Mouse (Mus musculus): ENCODE results near the gene Brpf3. TPM values are rescaled to one million over a fixed set of nuclear protein-coding genes. Genes with fewer than 3 reads are reported as not detected.

Brpf3 gene
- total and polyA plus RNA-seq, 2 experiments from 2014 or later, result 2.7 to 27.8 TPM

DNA sequence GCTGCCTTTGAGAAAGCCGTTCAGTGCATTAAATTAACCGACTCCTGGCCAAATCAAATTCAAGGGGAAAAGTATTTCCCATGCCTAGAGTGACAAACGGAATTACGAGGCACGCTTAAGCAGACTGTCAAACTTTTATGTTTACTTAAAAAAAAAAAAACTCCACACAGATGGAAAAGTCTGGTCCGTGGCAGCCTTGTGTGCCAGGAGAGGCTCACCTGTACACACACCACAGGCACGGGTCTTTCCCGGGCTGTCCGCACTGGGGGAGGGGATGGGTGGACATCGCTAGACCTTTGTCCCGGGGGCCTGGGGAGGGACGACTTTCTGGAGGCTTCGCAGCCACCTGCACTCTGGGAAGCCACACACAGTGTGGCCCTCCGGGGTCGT, 614 bp upstream of the Brpf3 start:
- peak overlapping the region; percentile 97 for H3K4me2 ChIP-seq (ENCODE audit: low read depth, low read length)
- no peaks in the 10 kb centered on the region for H3K9me3 ChIP-seq (replicated peaks; ENCODE audit: control insufficient read depth, low read length)
- H3K9ac ChIP-seq (replicated peaks; ENCODE audit: low read depth, low read length), result peak overlapping the region; percentile 100
- peak overlapping the region; percentile 99 for H3K27ac ChIP-seq (ENCODE audit: low read depth)
- no peak for DNase-seq (ENCODE audit: low spot score)
- peak overlapping the region; percentile 95 for H3K4me3 ChIP-seq (ENCODE audit: low read depth, low read length)
- ATAC-seq (ENCODE audit: insufficient read depth, low read depth), result peak; percentile 2; the same call in 1 of the 2 replicates
- peaks cover 18% of the 10 kb centered on the region for H3K4me1 ChIP-seq (ENCODE audit: control insufficient read depth, insufficient read depth)
- WGBS, result under 1% methylated on average over 15 of the region's 15 CpGs
- H3K27me3 ChIP-seq (ENCODE audit: control insufficient read depth, insufficient read depth, low read length), result no peaks in the 10 kb centered on the region
- H3K36me3 ChIP-seq (replicated peaks; ENCODE audit: control insufficient read depth, insufficient read depth, low read length), result no peaks in the 10 kb centered on the region
- no peak for TF ChIP-seq CTCF (IDR thresholded peaks at IDR 0.05; ENCODE audit: low read depth)
- TF ChIP-seq EP300 (IDR thresholded peaks at IDR 0.05; ENCODE audit: low read depth), result no peak

DNA sequence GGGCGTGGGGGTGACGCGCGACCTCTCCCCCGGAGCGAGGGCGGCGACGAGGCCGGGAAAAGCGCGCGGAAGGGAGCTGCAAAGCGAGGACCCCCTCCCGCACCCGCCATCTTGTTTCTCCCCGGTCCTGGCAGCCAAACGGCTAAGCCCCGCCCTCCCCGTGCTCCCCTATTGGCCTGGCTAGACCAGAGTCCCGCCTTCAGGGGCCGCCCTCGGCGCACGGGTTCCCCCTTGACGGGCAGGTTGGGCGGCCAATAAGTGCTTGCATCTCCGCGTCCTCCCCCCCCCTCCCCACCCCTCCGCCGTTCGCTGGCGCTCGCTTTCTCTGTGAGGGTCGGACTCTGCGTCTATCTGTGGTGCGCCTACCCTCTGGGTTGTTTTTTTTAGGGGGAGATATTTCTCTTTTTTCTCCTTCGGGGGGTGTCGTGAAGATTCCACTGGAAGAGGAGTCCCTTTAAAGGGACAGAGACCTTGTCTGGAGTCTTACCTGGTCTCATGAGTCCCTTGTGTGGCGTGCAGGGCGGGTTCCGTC, 650 bp downstream of the Brpf3 start:
- Histone ChIP-seq H3K4me1 (ENCODE audit: control insufficient read depth, insufficient read depth) (peaks cover 18% of the 10 kb centered on the region), H3K9me3 (replicated peaks; ENCODE audit: control insufficient read depth, low read length) (no peaks in the 10 kb centered on the region), H3K4me2 (ENCODE audit: low read depth, low read length) (peak overlapping the region; percentile 97), H3K9ac (replicated peaks; ENCODE audit: low read depth, low read length) (peak overlapping the region; percentile 100), H3K4me3 (ENCODE audit: low read depth, low read length) (peak overlapping the region; percentile 95), H3K27ac (ENCODE audit: low read depth) (peak overlapping the region; percentile 99), H3K27me3 (ENCODE audit: control insufficient read depth, insufficient read depth, low read length) (no peaks in the 10 kb centered on the region), H3K36me3 (replicated peaks; ENCODE audit: control insufficient read depth, insufficient read depth, low read length) (peaks cover 10% of the 10 kb centered on the region)
- ATAC-seq (ENCODE audit: insufficient read depth, low read depth) (peak; percentile 98), DNase-seq (ENCODE audit: low spot score) (peak; percentile 97)
- TF ChIP-seq CTCF (IDR thresholded peaks at IDR 0.05; ENCODE audit: low read depth) (no peak; the same call in 1 of the 2 replicates), EP300 (IDR thresholded peaks at IDR 0.05; ENCODE audit: low read depth) (no peak)
- WGBS, result under 1% methylated on average over 32 of the region's 42 CpGs

GRCm38 (mm10) chr17:28802006-28802481, 1.2 kb downstream of the Brpf3 start:
- ATAC-seq (ENCODE audit: insufficient read depth, low read depth), result no peak

DNA sequence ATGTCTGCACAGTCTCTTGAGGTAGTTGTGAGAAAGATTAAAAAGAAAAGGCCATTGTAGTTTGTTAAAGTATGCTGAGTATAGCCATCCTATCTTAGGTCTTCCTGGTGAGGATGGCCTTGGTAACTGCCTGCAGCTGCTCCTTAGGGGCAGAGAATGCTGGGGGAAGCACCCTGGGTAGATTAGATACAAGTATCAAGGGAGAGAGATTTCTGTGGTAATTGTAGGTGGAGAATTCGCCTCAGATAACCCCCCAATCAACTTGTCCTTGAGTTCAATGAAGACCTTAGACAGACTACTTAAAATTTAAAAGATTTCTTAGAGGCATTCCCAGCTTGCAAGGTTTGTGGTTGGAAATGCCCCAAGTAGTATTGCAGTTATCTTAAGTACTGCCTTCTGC, 2.4 kb downstream of the Brpf3 start:
- Histone ChIP-seq H3K9me3 (replicated peaks; ENCODE audit: control insufficient read depth, low read length) (no peaks in the 10 kb centered on the region), H3K36me3 (replicated peaks; ENCODE audit: control insufficient read depth, insufficient read depth, low read length) (peaks cover 24% of the 10 kb centered on the region), H3K27ac (ENCODE audit: low read depth) (no peak overlapping the region), H3K4me1 (ENCODE audit: control insufficient read depth, insufficient read depth) (peaks cover 18% of the 10 kb centered on the region), H3K4me3 (ENCODE audit: low read depth, low read length) (no peak overlapping the region), H3K4me2 (ENCODE audit: low read depth, low read length) (no peak overlapping the region), H3K9ac (replicated peaks; ENCODE audit: low read depth, low read length) (no peak overlapping the region), H3K27me3 (ENCODE audit: control insufficient read depth, insufficient read depth, low read length) (no peaks in the 10 kb centered on the region)
- TF ChIP-seq CTCF (IDR thresholded peaks at IDR 0.05; ENCODE audit: low read depth) (no peak), EP300 (IDR thresholded peaks at IDR 0.05; ENCODE audit: low read depth) (no peak)
- DNase-seq (ENCODE audit: low spot score), result no peak
- ATAC-seq (ENCODE audit: insufficient read depth, low read depth), result no peak
- WGBS, result 47% methylated on average over 1 of the region's 1 CpGs

More at GRCm38 (mm10) chr17:28802006-28802481, 1.2 kb downstream of the Brpf3 start:
- WGBS, result 2% methylated on average over 18 of the region's 18 CpGs
- no peak for DNase-seq (ENCODE audit: low spot score)
- TF ChIP-seq EP300 (IDR thresholded peaks at IDR 0.05; ENCODE audit: low read depth) (no peak), CTCF (IDR thresholded peaks at IDR 0.05; ENCODE audit: low read depth) (no peak)
- Histone ChIP-seq H3K4me3 (ENCODE audit: low read depth, low read length) (peak overlapping the region; percentile 95), H3K4me1 (ENCODE audit: control insufficient read depth, insufficient read depth) (peaks cover 18% of the 10 kb centered on the region), H3K27me3 (ENCODE audit: control insufficient read depth, insufficient read depth, low read length) (no peaks in the 10 kb centered on the region), H3K36me3 (replicated peaks; ENCODE audit: control insufficient read depth, insufficient read depth, low read length) (peaks cover 15% of the 10 kb centered on the region), H3K9ac (replicated peaks; ENCODE audit: low read depth, low read length) (peak overlapping the region; percentile 100), H3K27ac (ENCODE audit: low read depth) (no peak overlapping the region), H3K9me3 (replicated peaks; ENCODE audit: control insufficient read depth, low read length) (no peaks in the 10 kb centered on the region), H3K4me2 (ENCODE audit: low read depth, low read length) (peak overlapping the region; percentile 75)

DNA sequence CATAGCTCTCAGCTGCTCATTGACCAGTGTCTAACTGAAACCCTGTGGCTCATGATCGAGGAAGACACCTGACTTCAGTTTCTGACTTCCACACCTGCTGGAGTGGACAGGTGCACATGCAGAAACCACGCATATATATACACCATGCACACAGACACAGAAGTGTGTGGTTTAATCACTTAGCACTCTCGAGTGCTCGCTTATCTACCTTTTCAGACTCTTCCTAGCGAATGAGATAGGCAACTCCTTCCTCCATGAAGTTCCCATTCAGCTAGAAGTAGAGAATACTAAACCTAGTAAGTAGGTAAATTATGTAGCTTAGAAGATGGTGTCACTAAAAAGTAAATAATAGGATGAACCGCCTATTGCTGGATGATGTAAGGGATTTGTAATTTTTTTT, 4.1 kb downstream of the Brpf3 start:
- no peaks in the 10 kb centered on the region for H3K9me3 ChIP-seq (replicated peaks; ENCODE audit: control insufficient read depth, low read length)
- H3K4me1 ChIP-seq (ENCODE audit: control insufficient read depth, insufficient read depth), result peaks cover 18% of the 10 kb centered on the region
- no peak overlapping the region for H3K4me3 ChIP-seq (ENCODE audit: low read depth, low read length)
- H3K9ac ChIP-seq (replicated peaks; ENCODE audit: low read depth, low read length), result no peak overlapping the region
- TF ChIP-seq EP300 (IDR thresholded peaks at IDR 0.05; ENCODE audit: low read depth) (no peak), CTCF (IDR thresholded peaks at IDR 0.05; ENCODE audit: low read depth) (no peak)
- no peak for ATAC-seq (ENCODE audit: insufficient read depth, low read depth)
- no peak overlapping the region for H3K27ac ChIP-seq (ENCODE audit: low read depth)
- no peaks in the 10 kb centered on the region for H3K27me3 ChIP-seq (ENCODE audit: control insufficient read depth, insufficient read depth, low read length)
- DNase-seq (ENCODE audit: low spot score), result no peak
- WGBS, result 88% methylated on average over 6 of the region's 6 CpGs
- no peak overlapping the region for H3K4me2 ChIP-seq (ENCODE audit: low read depth, low read length)
- H3K36me3 ChIP-seq (replicated peaks; ENCODE audit: control insufficient read depth, insufficient read depth, low read length), result peaks cover 31% of the 10 kb centered on the region

GRCm38 (mm10) chr17:28806770-28807169, 5.9 kb downstream of the Brpf3 start:
- WGBS, result 93% methylated on average over 19 of the region's 19 CpGs
- Histone ChIP-seq H3K27me3 (ENCODE audit: control insufficient read depth, insufficient read depth, low read length) (no peaks in the 10 kb centered on the region), H3K4me3 (ENCODE audit: low read depth, low read length) (no peak overlapping the region), H3K9ac (replicated peaks; ENCODE audit: low read depth, low read length) (no peak overlapping the region), H3K27ac (ENCODE audit: low read depth) (no peak overlapping the region), H3K4me2 (ENCODE audit: low read depth, low read length) (no peak overlapping the region), H3K9me3 (replicated peaks; ENCODE audit: control insufficient read depth, low read length) (no peaks in the 10 kb centered on the region), H3K4me1 (ENCODE audit: control insufficient read depth, insufficient read depth) (peaks cover 18% of the 10 kb centered on the region), H3K36me3 (replicated peaks; ENCODE audit: control insufficient read depth, insufficient read depth, low read length) (peaks cover 36% of the 10 kb centered on the region)
- ATAC-seq (ENCODE audit: insufficient read depth, low read depth), result no peak
- DNase-seq (ENCODE audit: low spot score), result no peak
- no peak for TF ChIP-seq EP300 (IDR thresholded peaks at IDR 0.05; ENCODE audit: low read depth)
- TF ChIP-seq CTCF (IDR thresholded peaks at IDR 0.05; ENCODE audit: low read depth), result no peak

Data from heart, postnatal 0 days (tissue).